Mouse (Mus musculus): ENCODE data around the gene Mfn2. TPM values are rescaled to one million over a fixed set of nuclear protein-coding genes. Genes with fewer than 3 reads are reported as not detected.

Mfn2 gene
- total and polyA plus RNA-seq, 3 experiments = 10.0 to 36.8 (median 17.5) TPM

DNA sequence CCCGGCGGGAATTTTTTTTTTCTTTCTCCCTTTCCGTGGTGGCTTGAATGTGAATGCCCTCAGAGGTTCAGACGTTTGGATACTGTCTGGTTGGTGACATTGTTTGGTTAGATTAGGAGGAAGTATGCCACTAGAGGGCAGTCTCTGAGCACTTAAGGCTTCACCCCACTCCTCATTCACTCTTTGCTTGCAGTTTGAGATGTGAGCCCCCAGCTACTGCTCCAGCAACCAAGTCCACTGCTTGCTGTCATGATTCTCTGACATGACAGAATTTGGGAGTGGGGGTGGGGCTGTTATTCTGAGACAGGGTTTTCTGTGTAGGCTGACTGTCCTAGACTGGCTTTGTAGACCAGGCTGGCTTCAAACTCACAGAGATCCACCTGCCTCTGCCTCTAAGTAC, 49.1 kb upstream of the Mfn2 start:
- no peak for TF ChIP-seq IRF4 (IDR thresholded peaks at IDR 0.05; ENCODE audit: low read depth, low read length)
- peak; percentile 72 for TF ChIP-seq RAD21 (IDR thresholded peaks at IDR 0.05; ENCODE audit: low read depth, low read length)
- no peak for TF ChIP-seq MAX (IDR thresholded peaks at IDR 0.05; ENCODE audit: low read length)
- peak; percentile 59 for TF ChIP-seq SMC3 (IDR thresholded peaks at IDR 0.05; ENCODE audit: low read depth, low read length)
- TF ChIP-seq CTCF (conservative IDR thresholded peaks at IDR 0.05 in 1 of 2, IDR thresholded peaks at IDR 0.05 in 1 of 2; ENCODE audit: low read depth in 2 of 2, low read length in 2 of 2) = peak; percentile 67 to 81
- H3K4me1 ChIP-seq (ENCODE audit: control insufficient read depth in 1 of 2, insufficient read depth in 2 of 2) = no peaks in the 10 kb centered on the region
- in situ Hi-C loops (cut with MboI; ENCODE audit: low pct_ligation_motif_present, low pct_unique_long_range_greater_than_20kb, low sequenced_read_pairs) = loop anchor here (10.0 kb wide), 1 partner anchor 201 kb away; the partner anchor contains the start of gene Fbxo6
- H3K36me3 ChIP-seq (replicated peaks in 1 of 2; ENCODE audit: control insufficient read depth in 1 of 2, insufficient read depth in 1 of 2, low read length in 1 of 2) = peaks cover 0 to 20% of the 10 kb centered on the region in 2 experiments
- H3K4me2 ChIP-seq (ENCODE audit: insufficient read depth, low read depth, poor library complexity, severe bottlenecking) = no peak overlapping the region
- H3K4me3 ChIP-seq (replicated peaks in 1 of 3; ENCODE audit: low read depth in 2 of 3, low read length in 2 of 3, poor library complexity in 1 of 3) = no peak overlapping the region
- H3K9ac ChIP-seq (ENCODE audit: insufficient read depth, low read depth) = no peak overlapping the region
- dilution Hi-C loops (cut with MboI; ENCODE audit: extremely low pct_ligation_motif_present, extremely low pct_unique_long_range_greater_than_20kb, low sequenced_read_pairs) = no loop called here
- H3K79me2 ChIP-seq (replicated peaks; ENCODE audit: control insufficient read depth, extremely low read depth, insufficient read depth, poor library complexity, severe bottlenecking) = no peaks in the 10 kb centered on the region
- H3K9me3 ChIP-seq (replicated peaks; ENCODE audit: low read length) = no peaks in the 10 kb centered on the region
- no peaks in the 10 kb centered on the region for H3K27me3 ChIP-seq (replicated peaks)
- H3K27ac ChIP-seq (ENCODE audit: insufficient read depth, low read depth) = no peak overlapping the region
- peak; percentile 53 for DNase-seq (ENCODE audit: extremely low read depth)

DNA sequence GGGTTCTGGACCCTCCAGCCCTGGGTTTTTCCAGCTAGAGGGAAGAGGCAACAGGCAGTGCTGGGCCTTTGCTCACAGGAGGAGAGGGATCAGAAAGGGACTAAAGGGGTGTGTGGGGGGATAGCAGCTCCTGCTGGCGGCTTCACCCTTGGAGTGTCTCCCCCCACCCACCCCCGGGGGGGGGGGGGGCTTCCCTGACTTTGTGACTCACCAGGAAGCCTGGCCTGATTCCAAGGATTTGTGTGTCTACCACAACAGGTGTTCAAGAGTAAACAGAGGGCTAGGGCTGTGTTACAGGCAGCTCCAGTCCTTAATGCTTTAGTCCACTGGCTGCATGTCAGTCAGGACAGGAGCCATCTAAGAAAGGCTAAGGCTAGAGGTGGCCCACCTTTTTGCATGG, 43.0 kb upstream of the Mfn2 start:
- no peak for TF ChIP-seq MYC (IDR thresholded peaks at IDR 0.05; ENCODE audit: low read depth, low read length)
- no peak for TF ChIP-seq SIN3A (IDR thresholded peaks at IDR 0.05; ENCODE audit: low read length)
- no peak for TF ChIP-seq CHD2 (IDR thresholded peaks at IDR 0.05; ENCODE audit: low read length)
- no peak for TF ChIP-seq ZC3H11A (IDR thresholded peaks at IDR 0.05; ENCODE audit: low read depth, low read length)
- TF ChIP-seq GABPA (IDR thresholded peaks at IDR 0.05; ENCODE audit: insufficient replicate concordance, low read depth, low read length) = no peak
- no peak for TF ChIP-seq ETS1 (conservative IDR thresholded peaks at IDR 0.05; ENCODE audit: low read depth, low read length)
- no peak for TF ChIP-seq MXI1 (IDR thresholded peaks at IDR 0.05; ENCODE audit: low read depth, low read length)
- TF ChIP-seq NRF1 (IDR thresholded peaks at IDR 0.05; ENCODE audit: low read depth, low read length) = no peak
- TF ChIP-seq TCF12 (IDR thresholded peaks at IDR 0.05; ENCODE audit: low read depth, low read length) = no peak
- TF ChIP-seq POLR2AphosphoS2 (IDR thresholded peaks at IDR 0.05; ENCODE audit: low read depth, low read length) = no peak
- TF ChIP-seq NELFE (IDR thresholded peaks at IDR 0.05; ENCODE audit: low read depth, low read length) = no peak
- TF ChIP-seq E2F4 (IDR thresholded peaks at IDR 0.05; ENCODE audit: insufficient replicate concordance, low read depth, low read length) = no peak
- DNase-seq (ENCODE audit: extremely low read depth) = no peak
- peaks cover 14% of the 10 kb centered on the region for H3K79me2 ChIP-seq (replicated peaks; ENCODE audit: control insufficient read depth, extremely low read depth, insufficient read depth, poor library complexity, severe bottlenecking)
- no peak overlapping the region for H3K4me3 ChIP-seq (replicated peaks in 1 of 3; ENCODE audit: low read depth in 2 of 3, low read length in 2 of 3, poor library complexity in 1 of 3)
- peaks cover 38 to 77% of the 10 kb centered on the region in 2 experiments for H3K36me3 ChIP-seq (replicated peaks in 1 of 2; ENCODE audit: control insufficient read depth in 1 of 2, insufficient read depth in 1 of 2, low read length in 1 of 2)
- no peak overlapping the region for H3K9ac ChIP-seq (ENCODE audit: insufficient read depth, low read depth)
- H3K27ac ChIP-seq (ENCODE audit: insufficient read depth, low read depth) = no peak overlapping the region
- no peak overlapping the region for H3K4me2 ChIP-seq (ENCODE audit: insufficient read depth, low read depth, poor library complexity, severe bottlenecking)
- no peaks in the 10 kb centered on the region for H3K27me3 ChIP-seq (replicated peaks)
- H3K9me3 ChIP-seq (replicated peaks; ENCODE audit: low read length) = no peaks in the 10 kb centered on the region
- H3K4me1 ChIP-seq (ENCODE audit: control insufficient read depth in 1 of 2, insufficient read depth in 2 of 2) = peaks cover 4 to 11% of the 10 kb centered on the region in 2 experiments
- dilution Hi-C loops (cut with MboI; ENCODE audit: extremely low pct_ligation_motif_present, extremely low pct_unique_long_range_greater_than_20kb, low sequenced_read_pairs) = no loop called here
- in situ Hi-C loops (cut with MboI; ENCODE audit: low pct_ligation_motif_present, low pct_unique_long_range_greater_than_20kb, low sequenced_read_pairs) = no loop called here

Data from CH12.LX (cell line).